Mouse (Mus musculus) layer of hippocampus, adult 2 months (tissue): ENCODE data around the gene Uba7. TPM values are rescaled to one million over a fixed set of nuclear protein-coding genes. Genes with fewer than 3 reads are reported as not detected.

Source experiments
- DNase-seq, 2 experiments: peaks; one replicate each; pipeline ENCODE4 v3.0.0; 2022; ENCODE audit warnings: low spot score in 2 of 2
- H3K27ac ChIP-seq: fragments of 200-600 bp; 2 replicates; pipeline ENCODE4 v1.8.1; 2022
- H3K4me3 ChIP-seq: fragments of 200-600 bp; 2 replicates; pipeline ENCODE4 v1.8.1; 2022; ENCODE audit warnings: mild to moderate bottlenecking
- CTCF ChIP-seq: fragments of 200-600 bp; conservative IDR thresholded peaks from 2 replicates; pipeline ENCODE4 v1.8.1; 2022; ENCODE audit warnings: antibody characterized with exemption, mild to moderate bottlenecking, moderate library complexity
- total RNA-seq, 2 experiments: library from RNA; stranded (reverse); gene quantifications; 2 replicates each; pipeline ENCODE4 v1.2.3; 2021

Uba7 gene
- total RNA-seq, 2 experiments from 2014 or later = 5.4 to 5.7 TPM

DNA sequence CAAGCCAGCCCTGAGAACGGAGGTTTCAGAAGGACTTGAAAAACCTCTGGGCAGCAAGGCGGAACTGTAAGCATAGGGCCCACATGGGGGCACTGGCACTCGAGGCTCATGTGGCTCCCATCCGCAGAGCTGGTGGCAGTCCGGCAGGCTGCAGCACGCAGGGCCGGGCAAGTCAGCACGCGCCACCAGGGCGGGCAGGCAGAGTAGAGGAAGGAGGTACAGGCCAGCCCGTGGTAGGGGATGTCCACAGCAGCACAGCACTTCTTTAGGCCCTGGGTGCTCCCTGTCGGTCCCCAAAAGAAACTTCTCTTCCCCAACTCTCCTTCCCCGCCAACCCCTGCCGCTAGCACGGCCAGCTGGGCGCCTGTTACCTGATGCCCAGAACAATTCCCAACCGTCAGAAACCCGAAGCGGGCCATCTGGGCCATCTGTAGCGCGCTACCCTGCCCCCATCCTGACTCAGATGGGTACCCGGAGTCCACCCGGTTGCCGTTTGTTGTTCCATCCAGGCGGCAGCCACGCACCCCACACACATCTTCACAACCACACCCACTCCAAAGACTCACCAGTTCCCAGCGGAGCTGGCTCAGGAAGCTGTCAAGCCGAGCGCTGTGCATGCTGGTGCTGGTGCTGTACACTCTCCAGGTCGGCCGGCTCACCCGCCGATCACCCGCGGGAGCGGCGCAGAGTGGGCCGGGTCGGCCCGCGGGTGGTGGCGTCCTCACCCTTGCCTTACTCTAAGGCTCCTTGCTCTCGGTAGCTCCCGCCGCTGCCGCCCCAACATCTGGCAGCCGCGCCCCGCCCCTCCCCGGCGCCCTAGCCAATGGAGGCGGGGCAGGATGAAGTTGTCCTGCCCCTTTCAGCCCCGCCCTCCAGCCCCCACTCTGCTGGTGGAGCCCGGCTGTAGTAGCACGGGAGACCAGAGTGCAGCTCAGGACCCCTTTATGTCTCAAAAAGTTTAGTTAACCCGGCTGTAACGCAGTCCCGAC is 10.1 kb downstream of the Uba7 start, which contains the start of gene Inka1:
Inka1 (minus strand) TSS at position 749 of the 989 bp plus-strand sequence.
- peak; percentile 68 to 73 for DNase-seq
- Histone ChIP-seq H3K4me3 (peak within 1 kb of the TSS; percentile 81), H3K27ac (peak within 1 kb of the TSS; percentile 96)
- peak; percentile 42 for TF ChIP-seq CTCF

- peak; percentile 89 for TF ChIP-seq CTCF
- peak overlapping the region; percentile 81 for H3K4me3 ChIP-seq
- H3K27ac ChIP-seq = peak overlapping the region; percentile 96
- DNase-seq = peak; percentile 77 to 84
These were observed 11.1 kb downstream of the Uba7 start for GRCm38 (mm10) chr9:107986376-107986775.

GRCm38 (mm10) chr9:107987950-107988349 is 12.6 kb downstream of the Uba7 start:
- H3K4me3 ChIP-seq = no peak overlapping the region
- no peak for TF ChIP-seq CTCF
- H3K27ac ChIP-seq = no peak overlapping the region
- DNase-seq = no peak

DNA sequence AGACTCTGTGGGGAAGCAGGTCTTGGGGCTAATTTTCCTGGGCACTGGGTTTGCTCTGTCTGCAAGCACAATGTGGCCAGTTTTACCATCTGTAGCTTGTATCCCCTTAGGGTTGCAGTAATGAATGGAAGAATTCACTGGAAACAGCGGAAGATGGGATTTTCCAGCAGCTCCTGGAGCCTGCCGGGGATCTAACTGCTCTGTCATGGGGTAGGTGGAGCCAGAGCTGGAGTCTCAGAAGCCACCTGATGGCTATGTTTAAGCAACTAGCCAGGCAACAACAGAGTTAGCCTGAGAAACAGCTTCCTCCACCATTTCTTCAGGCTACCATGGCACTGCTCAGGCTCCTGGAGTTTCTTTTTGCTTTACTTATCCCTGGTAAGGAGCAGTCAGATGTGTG is 16.9 kb downstream of the Uba7 start, which contains the start of gene Cdhr4:
Cdhr4 (plus strand) TSS at position 301 of the 400 bp plus-strand sequence.
- Histone ChIP-seq H3K4me3 (no peak within 1 kb of the TSS), H3K27ac (no peak within 1 kb of the TSS)
- DNase-seq = no peak
- no peak for TF ChIP-seq CTCF

DNA sequence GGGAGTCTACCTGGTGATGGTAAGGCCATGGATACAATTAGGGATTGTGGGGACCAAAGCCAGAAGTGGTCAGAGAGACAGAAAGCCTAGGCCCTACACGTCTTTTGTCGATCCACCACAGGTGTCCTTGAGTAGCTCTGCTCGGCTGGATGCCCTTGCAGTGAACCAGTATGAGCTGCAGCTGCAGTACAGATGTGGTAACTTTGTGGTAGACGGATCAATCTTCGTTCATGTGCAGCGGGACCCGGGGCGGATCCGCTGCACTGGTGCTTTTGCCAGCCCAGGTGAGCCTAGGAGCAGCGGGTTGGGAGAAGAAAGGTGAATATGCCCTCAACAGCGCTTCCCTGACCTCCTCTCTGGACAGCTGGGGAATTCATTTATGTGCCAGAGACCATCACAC is 17.7 kb downstream of the Uba7 start:
- no peak overlapping the region for H3K4me3 ChIP-seq
- no peak for TF ChIP-seq CTCF
- H3K27ac ChIP-seq = no peak overlapping the region
- DNase-seq = no peak

DNA sequence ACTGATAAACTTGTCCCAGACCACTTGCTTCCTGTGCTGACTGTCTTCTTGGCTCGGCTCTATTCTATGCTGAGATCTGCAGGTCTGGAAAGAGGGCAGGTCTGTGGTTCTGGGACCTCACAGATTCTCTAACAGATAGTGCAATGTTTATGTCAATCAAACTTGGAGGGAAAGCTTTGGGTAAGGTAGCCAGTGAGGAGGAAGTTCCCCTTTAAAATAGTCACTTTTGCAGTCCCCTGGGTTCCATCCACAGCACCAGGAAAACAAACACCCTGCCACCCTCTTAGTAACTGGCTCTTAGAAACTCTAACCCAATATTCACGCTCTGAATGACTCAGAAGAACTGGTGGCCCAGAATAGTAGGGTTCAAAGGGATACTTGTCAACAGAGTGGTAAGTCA is 19.2 kb downstream of the Uba7 start:
- TF ChIP-seq CTCF = no peak
- no peak overlapping the region for H3K4me3 ChIP-seq
- H3K27ac ChIP-seq = no peak overlapping the region
- DNase-seq = no peak

GRCm38 (mm10) chr9:107995513-107995912 is 20.2 kb downstream of the Uba7 start:
- TF ChIP-seq CTCF = no peak
- Histone ChIP-seq H3K4me3 (no peak overlapping the region), H3K27ac (no peak overlapping the region)
- no peak for DNase-seq

DNA sequence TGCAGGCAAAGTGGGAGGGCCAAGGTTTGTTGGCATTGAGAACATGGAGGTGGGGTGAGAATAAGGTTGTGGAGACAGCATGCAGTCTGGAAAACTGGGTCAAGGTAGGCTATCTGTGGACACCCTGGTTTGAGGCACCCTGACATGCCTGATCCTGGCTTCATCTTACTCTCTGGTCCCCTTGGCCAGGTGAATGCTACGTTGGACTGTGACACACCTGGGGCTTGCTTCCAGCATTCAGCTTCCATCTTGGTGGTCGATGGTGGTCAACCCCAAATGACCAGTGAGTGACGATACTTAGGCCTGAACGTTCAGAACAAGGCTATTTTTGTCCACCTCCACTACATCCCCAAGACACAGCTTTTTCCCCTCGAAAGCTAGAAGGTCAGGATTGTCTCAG is 20.7 kb downstream of the Uba7 start, which contains the start of gene Gm20662:
Gm20662 (plus strand) TSS at position 301 of the 400 bp plus-strand sequence.
- Histone ChIP-seq H3K4me3 (no peak within 1 kb of the TSS), H3K27ac (no peak within 1 kb of the TSS)
- no peak for TF ChIP-seq CTCF
- DNase-seq = no peak

DNA sequence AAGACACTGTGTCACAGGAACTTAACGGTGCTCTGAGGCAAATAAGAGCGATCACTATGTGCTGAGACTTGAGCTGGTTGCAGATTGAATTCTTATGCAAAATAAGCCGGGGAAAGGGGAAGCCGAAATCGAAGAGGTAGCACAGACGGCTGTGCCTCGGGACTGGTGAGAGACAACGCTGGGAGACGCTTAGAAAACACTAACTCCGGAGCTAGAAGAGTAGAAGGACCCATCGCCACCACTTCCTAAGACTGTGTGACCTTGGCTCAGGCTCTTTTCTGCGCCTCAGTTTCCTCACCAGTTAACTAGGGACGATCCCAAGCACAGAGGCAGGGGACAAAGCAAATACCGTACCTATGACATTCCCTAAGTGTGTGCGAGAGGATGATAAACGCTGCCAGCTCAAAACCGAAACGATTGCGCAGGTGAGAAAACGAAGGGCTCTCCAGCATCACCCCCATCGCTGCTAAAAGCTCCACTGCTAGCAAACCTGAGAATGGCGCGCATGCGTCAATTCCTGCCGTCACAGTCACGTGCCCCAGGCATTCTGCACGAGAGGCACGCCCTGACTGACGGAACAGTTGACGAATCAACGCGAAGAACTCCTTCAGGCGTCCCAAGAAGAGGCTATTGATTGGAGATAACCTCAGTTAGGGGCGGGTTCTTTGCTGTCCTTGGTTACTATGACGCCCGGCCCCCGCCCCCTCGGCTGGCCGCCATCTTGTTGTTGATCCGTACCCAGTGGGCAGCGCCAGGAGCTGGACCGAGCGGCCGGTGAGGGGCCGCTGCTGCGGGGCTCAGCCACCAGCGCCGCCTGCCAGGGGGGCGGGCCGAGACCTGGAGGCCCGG is 26.8 kb downstream of the Uba7 start, which contains the start of gene Ip6k1:
Ip6k1 (plus strand) TSS at position 580 of the 849 bp plus-strand sequence.
- peak within 1 kb of the TSS; percentile 100 for H3K27ac ChIP-seq

GRCm38 (mm10) chr9:108002778-108003530 is 27.6 kb downstream of the Uba7 start:
- Histone ChIP-seq H3K27ac (peak overlapping the region; percentile 100), H3K4me3 (peak overlapping the region; percentile 93)
- no peak for TF ChIP-seq CTCF
- DNase-seq = peak in 1 of 2 experiments; percentile 19

More for the DNA sequence above, 26.8 kb downstream of the Uba7 start, which contains the start of gene Ip6k1:
- peak; percentile 100 for DNase-seq
- peak within 1 kb of the TSS; percentile 93 for H3K4me3 ChIP-seq
- no peak for TF ChIP-seq CTCF

GRCm38 (mm10) chr9:108003531-108003890 is 28.2 kb downstream of the Uba7 start:
- Histone ChIP-seq H3K27ac (peak overlapping the region; percentile 100), H3K4me3 (peak overlapping the region; percentile 93)
- no peak for TF ChIP-seq CTCF
- peak in 1 of 2 experiments; percentile 16 for DNase-seq

DNA sequence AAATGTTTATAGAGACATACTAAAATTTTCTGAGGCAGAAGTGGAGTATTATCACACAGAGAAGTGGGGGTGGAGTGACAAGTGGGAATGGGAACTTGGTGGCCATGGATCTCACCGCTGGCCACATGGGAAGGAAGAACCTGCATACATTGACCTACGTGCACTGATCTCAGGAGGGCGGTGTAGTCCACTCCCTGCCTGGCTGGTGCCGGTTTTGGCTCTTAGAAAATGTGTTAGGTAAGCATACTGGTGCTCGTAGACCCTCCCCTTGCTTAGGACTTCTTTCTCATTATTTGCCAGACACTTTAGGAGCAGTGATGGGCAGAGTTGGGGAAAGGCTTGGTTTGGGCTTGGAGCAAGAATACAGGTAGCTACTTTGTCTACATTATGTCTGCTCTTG is 32.7 kb downstream of the Uba7 start:
- no peak for DNase-seq
- no peak overlapping the region for H3K27ac ChIP-seq
- no peak overlapping the region for H3K4me3 ChIP-seq
- no peak for TF ChIP-seq CTCF
